Mouse (Mus musculus) R1 (cell line): ENCODE results near the gene Pltp.
A peak's percentile ranks its signal among the peaks of the same experiment; 100 is the strongest.

Experiments
- DNase-seq: peaks from one replicate; pipeline ENCODE4 v3.0.0-alpha.2; 2018; ENCODE audit warnings: low read depth, low spot score

Gene Pltp

GRCm38 (mm10) chr2:164857101-164857821 lies at the start of gene Pltp:
Gene Pltp, minus strand, starts transcription at chr2:164857711.
- DNase-seq: peak; percentile 96

- peak; percentile 72 for DNase-seq
Measured at GRCm38 (mm10) chr2:164906071-164906470, 48.6 kb upstream of the Pltp start.

GRCm38 (mm10) chr2:164903496-164903895 lies 46.0 kb upstream of the Pltp start:
- no peak for DNase-seq

DNA sequence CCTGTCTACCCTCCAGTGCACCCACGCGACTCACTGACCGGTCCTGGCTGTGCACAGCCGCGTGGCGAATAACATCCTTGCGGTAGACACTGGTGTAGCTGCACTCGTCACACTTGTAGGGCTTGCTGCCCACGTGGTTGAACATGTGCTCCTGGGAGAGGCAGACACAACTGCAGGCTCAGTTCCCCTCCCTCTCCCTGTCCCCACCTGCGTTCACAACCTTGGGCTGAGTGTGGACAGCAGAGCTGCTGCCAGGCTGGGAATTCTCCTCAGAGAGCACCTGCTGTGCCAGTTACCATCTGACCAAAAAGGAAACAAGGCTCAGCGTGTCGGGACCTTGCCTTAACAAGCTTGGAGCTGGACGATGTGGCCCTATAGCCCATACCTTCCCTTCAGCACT lies 43.9 kb upstream of the Pltp start:
- no peak for DNase-seq

DNA sequence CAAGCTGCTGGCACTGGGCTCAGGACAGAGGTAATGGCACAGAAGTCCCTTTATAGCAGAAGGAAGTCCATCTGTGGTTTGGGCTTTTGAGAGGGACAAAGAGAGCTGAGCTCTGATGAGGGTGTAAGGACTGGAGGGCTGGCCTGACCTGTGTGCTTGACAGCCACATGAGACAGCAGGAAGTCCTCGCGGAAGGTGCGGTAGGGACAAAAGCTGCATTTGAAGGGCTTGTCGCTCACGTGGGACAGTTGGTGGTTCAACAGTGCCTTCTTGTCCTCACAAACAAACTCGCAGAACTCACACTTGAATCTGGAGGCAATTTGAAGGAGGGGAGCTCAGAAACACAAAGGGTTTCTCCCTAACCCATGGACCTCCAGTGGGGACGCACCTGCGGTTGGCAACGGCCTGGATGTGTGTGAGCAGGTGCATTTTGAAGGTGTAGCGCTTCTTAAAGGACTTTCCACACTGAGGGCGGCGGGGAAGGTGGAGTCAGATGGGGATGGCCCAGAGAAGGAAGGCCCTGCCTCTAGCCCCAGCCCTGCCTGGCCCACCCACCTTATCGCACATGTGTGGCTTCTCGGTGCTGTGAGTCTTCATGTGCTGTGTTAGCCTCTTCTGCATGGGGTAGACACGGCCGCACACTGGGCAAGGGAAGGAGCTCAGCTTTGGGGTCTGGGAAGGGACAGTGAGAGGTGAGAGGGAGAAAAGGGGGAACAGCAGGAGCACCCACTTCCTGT lies 42.4 kb upstream of the Pltp start:
- no peak for DNase-seq

DNA sequence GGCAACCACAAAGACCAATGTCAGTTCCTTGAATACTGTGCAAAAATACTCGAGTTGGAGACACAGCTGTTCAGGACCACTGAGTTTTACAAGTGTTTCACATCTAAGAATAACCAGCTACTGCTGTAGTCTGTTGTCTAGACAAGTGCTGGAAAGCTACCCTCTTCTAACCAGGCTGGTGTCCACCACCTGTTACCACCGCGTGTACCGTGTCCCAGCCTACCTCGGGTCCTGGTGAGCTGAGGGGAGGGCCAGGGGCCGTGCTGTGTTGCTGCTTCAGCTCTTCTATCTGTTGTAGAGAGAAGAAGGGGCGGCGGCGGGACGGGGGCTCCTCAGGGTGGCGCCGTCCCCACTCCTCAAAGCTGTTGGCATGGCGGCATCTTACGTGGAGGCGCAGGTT lies 41.5 kb upstream of the Pltp start:
- DNase-seq: no peak

- DNase-seq: no peak
Measured at GRCm38 (mm10) chr2:164898008-164898407, 40.5 kb upstream of the Pltp start.

DNA sequence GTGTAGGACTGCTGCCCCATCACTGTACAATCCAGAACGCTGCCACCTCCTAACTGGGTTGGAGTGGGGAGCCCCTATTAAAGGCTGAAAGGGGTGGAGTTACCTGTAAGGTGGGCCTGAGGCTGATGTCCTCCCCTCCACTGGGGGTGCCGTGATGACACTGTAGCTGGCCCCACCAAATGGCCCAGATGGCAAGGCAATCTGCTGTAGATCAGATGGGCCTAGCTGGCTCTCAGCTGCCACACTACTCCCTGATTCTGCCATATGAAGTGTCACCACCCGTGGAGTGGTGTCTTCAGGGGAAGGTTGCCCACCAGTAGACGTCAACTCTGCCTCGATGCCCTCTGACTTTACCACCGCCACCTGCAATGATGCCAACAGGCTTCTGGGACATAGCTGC lies 38.4 kb upstream of the Pltp start:
- no peak for DNase-seq

- no peak for DNase-seq
Measured at GRCm38 (mm10) chr2:164894644-164895043, 37.1 kb upstream of the Pltp start.

DNA sequence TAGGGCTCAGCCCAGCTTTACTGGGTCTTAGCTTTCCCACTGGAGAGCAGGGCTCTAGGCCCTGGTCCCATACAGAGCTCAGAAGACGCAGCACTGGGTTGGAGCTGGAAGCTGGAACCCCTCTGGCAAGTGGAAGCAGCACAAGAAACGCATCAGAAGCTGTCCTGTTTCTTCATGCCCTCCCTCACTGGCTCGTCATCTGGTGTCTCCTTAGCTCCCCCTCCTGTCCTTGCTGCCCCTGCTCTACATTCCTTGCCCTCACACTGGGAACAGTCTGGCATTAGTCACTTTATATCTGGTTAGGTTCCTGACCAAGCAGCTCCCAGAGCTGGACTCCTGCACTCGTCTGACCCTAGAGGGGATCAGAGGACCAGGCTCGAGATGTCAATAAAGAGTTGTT lies 36.5 kb upstream of the Pltp start:
- no peak for DNase-seq

DNA sequence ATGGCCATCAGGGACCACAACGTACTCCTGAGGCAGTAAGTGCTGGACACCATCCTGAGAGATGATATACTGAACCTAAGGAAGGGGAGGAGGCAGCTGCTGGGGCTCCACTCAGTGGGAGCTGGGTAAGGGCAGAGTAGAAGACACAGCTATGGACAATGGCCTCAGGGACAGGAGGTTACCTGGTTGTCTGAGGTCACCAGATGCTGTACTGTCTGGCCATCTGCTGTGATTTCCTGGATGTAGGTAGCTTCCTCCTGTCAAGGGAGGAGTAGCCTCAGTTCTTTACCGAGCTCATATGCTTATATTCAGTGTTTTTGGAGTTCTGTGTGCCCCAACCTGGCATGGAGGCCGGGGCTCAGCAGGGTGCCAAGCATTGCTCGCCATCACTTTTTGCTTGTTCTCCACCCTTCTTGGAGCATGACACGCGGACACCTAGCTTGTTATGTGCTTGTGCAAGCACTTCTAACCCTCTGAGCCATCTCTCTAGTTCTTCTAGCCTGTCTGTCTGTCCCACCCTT lies 35.2 kb upstream of the Pltp start:
- no peak for DNase-seq

GRCm38 (mm10) chr2:164891908-164892695 lies 34.6 kb upstream of the Pltp start:
- no peak for DNase-seq

GRCm38 (mm10) chr2:164891056-164891834 lies 33.7 kb upstream of the Pltp start:
- DNase-seq: no peak

- DNase-seq: no peak
Measured at GRCm38 (mm10) chr2:164890411-164891049, 33.0 kb upstream of the Pltp start.

GRCm38 (mm10) chr2:164889960-164890359 lies 32.4 kb upstream of the Pltp start:
- DNase-seq: no peak

- DNase-seq: no peak
Measured at GRCm38 (mm10) chr2:164888996-164889395, 31.5 kb upstream of the Pltp start.

- no peak for DNase-seq
Measured at GRCm38 (mm10) chr2:164886617-164887016, 29.1 kb upstream of the Pltp start.

GRCm38 (mm10) chr2:164885788-164886187 lies 28.3 kb upstream of the Pltp start:
- DNase-seq: no peak

DNA sequence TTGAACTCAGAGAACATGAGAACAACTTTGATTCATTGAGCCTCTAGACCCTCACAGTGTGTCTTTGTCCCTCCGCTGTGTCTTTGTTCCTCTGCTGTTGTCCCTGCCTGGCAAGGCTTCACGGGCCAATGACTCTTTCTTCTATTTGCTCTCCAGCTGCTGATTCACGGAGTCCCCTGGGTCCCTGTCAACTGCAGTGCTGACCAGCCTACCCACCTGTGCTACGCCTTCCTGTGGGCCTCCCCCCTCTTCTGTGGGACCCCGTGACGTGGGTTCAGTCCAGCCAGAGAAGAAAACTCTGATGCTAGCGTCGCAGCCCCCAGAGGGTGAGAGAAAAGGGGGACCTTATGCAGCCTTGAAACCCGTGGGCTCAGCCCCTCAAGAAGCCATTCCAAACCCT lies 25.1 kb upstream of the Pltp start:
- no peak for DNase-seq

- peak; percentile 97 for DNase-seq
Measured at GRCm38 (mm10) chr2:164879568-164880277, 22.2 kb upstream of the Pltp start.
